Comparison of ENCODE assay signal across 9 mouse cellular contexts in the genomic region with DNA sequence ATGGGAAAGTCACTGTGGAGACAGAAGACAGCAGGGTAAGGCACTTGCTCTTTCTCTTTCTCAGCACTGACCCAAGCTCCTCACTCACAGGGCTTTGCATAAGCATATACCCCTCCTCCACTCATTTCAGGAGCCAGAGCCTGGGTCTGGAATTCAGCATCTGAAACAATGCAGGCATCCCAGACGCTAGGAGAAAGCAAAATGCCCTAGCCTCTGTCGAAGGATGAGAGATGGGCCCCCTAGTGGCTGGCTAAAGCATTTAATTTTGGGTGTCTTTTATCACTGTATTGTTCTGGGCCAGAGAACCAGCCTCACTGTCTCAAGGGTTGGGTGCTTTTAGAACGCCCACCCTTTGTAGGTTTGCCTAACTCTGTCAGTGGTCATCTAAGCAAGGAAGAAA. TPM values are rescaled to one million over a fixed set of nuclear protein-coding genes. Genes with fewer than 3 reads are reported as not detected.
DNase-seq lines count a peak whose midpoint lies in the region; ATAC-seq and TF ChIP-seq lines count a peak whose summit lies in the region.
"Had no signal": no experiment of that assay in that cellular context is flagged by ENCODE, and none has a peak within 500 bp of the region (broad histone marks: within the 10 kb centered on the region; RNA-seq: fewer than 3 reads in every experiment).

No protein-coding gene starts in this region.

- 8% methylated on average over 3 of the region's 3 CpGs for WGBS in forebrain, embryonic 12.5 days
- 5% methylated on average over 3 of the region's 3 CpGs for WGBS in intestine, postnatal 0 days
- 7% methylated on average over 3 of the region's 3 CpGs for WGBS in liver, embryonic 12.5 days (ENCODE audit: insufficient replicate concordance)

- H3K36me3 ChIP-seq in forebrain, embryonic 12.5 days (replicated peaks), result no peaks in the 10 kb centered on the region
- H3K36me3 ChIP-seq in intestine, postnatal 0 days (ENCODE audit: control insufficient read depth, insufficient read depth), result no peaks in the 10 kb centered on the region
- no peaks in the 10 kb centered on the region for H3K36me3 ChIP-seq in liver, embryonic 12.5 days
- H3K36me3 ChIP-seq: heart, embryonic 13.5 days had no signal

- 0 out of 2 replicates have a peak overlapping the region, but pooled peaks have one; percentile 36 for H3K27ac ChIP-seq in forebrain, embryonic 12.5 days
- no peak overlapping the region for H3K27ac ChIP-seq in intestine, postnatal 0 days (ENCODE audit: low read depth, low read length)
- no peak overlapping the region for H3K27ac ChIP-seq in liver, embryonic 12.5 days
- H3K27ac ChIP-seq: heart, embryonic 13.5 days had no signal

- no peak overlapping the region for H3K4me2 ChIP-seq in forebrain, embryonic 12.5 days
- no peak overlapping the region for H3K4me2 ChIP-seq in intestine, postnatal 0 days (replicated peaks; ENCODE audit: low read depth)
- no peak overlapping the region for H3K4me2 ChIP-seq in liver, embryonic 12.5 days

- H3K4me1 ChIP-seq in forebrain, embryonic 12.5 days, result peaks cover 22% of the 10 kb centered on the region
- no peaks in the 10 kb centered on the region for H3K4me1 ChIP-seq in intestine, postnatal 0 days (replicated peaks; ENCODE audit: control insufficient read depth, insufficient read depth, low read length)
- peaks cover 13% of the 10 kb centered on the region; the same call in 1 of the 2 replicates for H3K4me1 ChIP-seq in liver, embryonic 12.5 days

- H3K9ac ChIP-seq in forebrain, embryonic 12.5 days, result no peak overlapping the region
- H3K9ac ChIP-seq in intestine, postnatal 0 days (ENCODE audit: low read depth, low read length), result no peak overlapping the region
- no peak overlapping the region for H3K9ac ChIP-seq in liver, embryonic 12.5 days
- H3K9ac ChIP-seq: heart, embryonic 13.5 days had no signal

- no peaks in the 10 kb centered on the region for H3K9me3 ChIP-seq in forebrain, embryonic 12.5 days
- H3K9me3 ChIP-seq in intestine, postnatal 0 days (ENCODE audit: control insufficient read depth), result no peaks in the 10 kb centered on the region
- no peaks in the 10 kb centered on the region for H3K9me3 ChIP-seq in liver, embryonic 12.5 days (replicated peaks)
- H3K9me3 ChIP-seq: heart, embryonic 13.5 days had no signal

- peak; percentile 62 for ATAC-seq in forebrain, embryonic 12.5 days (ENCODE audit: low FRiP score)
- ATAC-seq in intestine, postnatal 0 days, result no peak
- 0 out of 2 replicates have a peak, but pooled peaks have one; percentile 8 for ATAC-seq in liver, embryonic 12.5 days

- peak; percentile 85 for TF ChIP-seq CTCF in intestine, postnatal 0 days (IDR thresholded peaks at IDR 0.05; ENCODE audit: low read depth)

- peak; percentile 63 to 66 for DNase-seq in B cell, adult 2 months
- peak; percentile 91 for DNase-seq in ES-CJ7 (ENCODE audit: low read depth, low spot score)
- peak; percentile 29 for DNase-seq in c-Kit-positive CD71-positive TER-119-negative erythroid progenitor cells, embryonic 14.5 days (ENCODE audit: low read depth)
- DNase-seq in natural killer cell, adult 2 months (ENCODE audit: low spot score in 2 of 2), result peak; percentile 9 to 40
- peak; percentile 51 for DNase-seq in thymus, postnatal 14 days

- H3K4me3 ChIP-seq in forebrain, embryonic 12.5 days (replicated peaks), result no peak overlapping the region
- no peak overlapping the region for H3K4me3 ChIP-seq in intestine, postnatal 0 days (ENCODE audit: low read depth, low read length)
- H3K4me3 ChIP-seq in liver, embryonic 12.5 days, result no peak overlapping the region
- H3K4me3 ChIP-seq: heart, embryonic 13.5 days had no signal

- peaks cover 35% of the 10 kb centered on the region for H3K27me3 ChIP-seq in forebrain, embryonic 12.5 days
- H3K27me3 ChIP-seq in intestine, postnatal 0 days (replicated peaks; ENCODE audit: control insufficient read depth, insufficient read depth, low read length), result peaks cover 9% of the 10 kb centered on the region
- H3K27me3 ChIP-seq in liver, embryonic 12.5 days (replicated peaks), result peaks cover 39% of the 10 kb centered on the region

RNA-seq across cellular contexts. Expression of a gene that starts 2.1 kb away (rescaled TPM):
- polyA plus RNA-seq in forebrain, embryonic 12.5 days (2016; fragmentation: Nextera tagmentation; extraction: Ambion mirVana), result 0.33 and 0.87 TPM in 2 replicates
- polyA plus RNA-seq in intestine, postnatal 0 days (2015; fragmentation: Nextera tagmentation; extraction: Ambion mirVana), result 0.10 and 0.14 TPM in 2 replicates
- polyA plus RNA-seq in liver, embryonic 12.5 days (2016; fragmentation: Nextera tagmentation; extraction: Ambion mirVana), result 0.58 and 1.4 TPM in 2 replicates

RNA-seq across cellular contexts. Expression of a gene that starts 27.7 kb away (rescaled TPM):
- polyA plus RNA-seq in forebrain, embryonic 12.5 days (2016; fragmentation: Nextera tagmentation; extraction: Ambion mirVana), result 15.8 and 16.4 TPM in 2 replicates
- 13.4 and 14.0 TPM in 2 replicates for polyA plus RNA-seq in intestine, postnatal 0 days (2015; fragmentation: Nextera tagmentation; extraction: Ambion mirVana)
- 12.8 and 13.4 TPM in 2 replicates for polyA plus RNA-seq in liver, embryonic 12.5 days (2016; fragmentation: Nextera tagmentation; extraction: Ambion mirVana)

RNA-seq across cellular contexts. Expression of a gene that starts 27.8 kb away (rescaled TPM):
- polyA plus RNA-seq in forebrain, embryonic 12.5 days (2016; fragmentation: Nextera tagmentation; extraction: Ambion mirVana), result 27.0 and 31.9 TPM in 2 replicates
- polyA plus RNA-seq in intestine, postnatal 0 days (2015; fragmentation: Nextera tagmentation; extraction: Ambion mirVana), result 26.5 and 26.6 TPM in 2 replicates
- 11.9 and 14.5 TPM in 2 replicates for polyA plus RNA-seq in liver, embryonic 12.5 days (2016; fragmentation: Nextera tagmentation; extraction: Ambion mirVana)

RNA-seq across cellular contexts. Expression of a gene that starts 55.2 kb away (rescaled TPM):
- polyA plus RNA-seq in forebrain, embryonic 12.5 days (2016; fragmentation: Nextera tagmentation; extraction: Ambion mirVana), result 0.46 and 0.81 TPM in 2 replicates
- polyA plus RNA-seq in intestine, postnatal 0 days (2015; fragmentation: Nextera tagmentation; extraction: Ambion mirVana), result 7.0 and 9.3 TPM in 2 replicates
- 0.93 and 1.2 TPM in 2 replicates for polyA plus RNA-seq in liver, embryonic 12.5 days (2016; fragmentation: Nextera tagmentation; extraction: Ambion mirVana)

Comparison
In these comparisons a context has a peak if more than half of its experiments do, and no peak if none do; other contexts are left out.
1. DNase-seq: peak in every context shown above with its lines; median percentile 91 in ES-CJ7; 64 in B cell, adult 2 months; 51 in thymus, postnatal 14 days; 29 in c-Kit-positive CD71-positive TER-119-negative erythroid progenitor cells, embryonic 14.5 days; 24 in natural killer cell, adult 2 months.